Mouse (Mus musculus): Measurements from ENCODE around the gene Cmtm8. TPM values are rescaled to one million over a fixed set of nuclear protein-coding genes. Genes with fewer than 3 reads are reported as not detected.

Gene Cmtm8
- polyA plus RNA-seq, 1 experiment from 2014 or later, result 9.1 TPM

- Histone ChIP-seq H3K4me3 (replicated peaks) (no peak overlapping the region), H3K9ac (replicated peaks) (no peak overlapping the region), H3K27me3 (no peaks in the 10 kb centered on the region), H3K4me2 (replicated peaks) (no peak overlapping the region), H3K4me1 (replicated peaks) (peaks cover 13% of the 10 kb centered on the region; the same call in 1 of the 2 replicates), H3K9me3 (no peaks in the 10 kb centered on the region), H3K27ac (peak overlapping the region; percentile 35; the same call in 1 of the 2 replicates), H3K36me3 (peaks cover 9% of the 10 kb centered on the region; the same call in 1 of the 2 replicates)
- ATAC-seq, result no peak
- WGBS, result 73% methylated on average over 2 of the region's 2 CpGs
Observed at GRCm38 (mm10) chr9:114767507-114767906, 76.4 kb downstream of the Cmtm8 start.

GRCm38 (mm10) chr9:114767030-114767429, 76.9 kb downstream of the Cmtm8 start:
- Histone ChIP-seq H3K9me3 (no peaks in the 10 kb centered on the region), H3K4me3 (replicated peaks) (no peak overlapping the region), H3K4me2 (replicated peaks) (no peak overlapping the region), H3K36me3 (peaks cover 4% of the 10 kb centered on the region; the same call in 1 of the 2 replicates), H3K4me1 (replicated peaks) (peaks cover 13% of the 10 kb centered on the region; the same call in 1 of the 2 replicates), H3K27me3 (no peaks in the 10 kb centered on the region), H3K27ac (peak overlapping the region; percentile 35; the same call in 1 of the 2 replicates), H3K9ac (replicated peaks) (no peak overlapping the region)
- peak; percentile 79 for ATAC-seq
- WGBS, result 66% methylated on average over 13 of the region's 13 CpGs

GRCm38 (mm10) chr9:114763341-114763740, 80.6 kb downstream of the Cmtm8 start:
- H3K27ac ChIP-seq, result no peak overlapping the region
- no peaks in the 10 kb centered on the region for H3K9me3 ChIP-seq

GRCm38 (mm10) chr9:114761848-114762247, 82.1 kb downstream of the Cmtm8 start:
- Histone ChIP-seq H3K9me3 (no peaks in the 10 kb centered on the region), H3K4me1 (replicated peaks) (0 out of 2 replicates have a peak, but pooled peaks cover 1% of the 10 kb centered on the region), H3K27me3 (no peaks in the 10 kb centered on the region), H3K9ac (replicated peaks) (no peak overlapping the region), H3K27ac (no peak overlapping the region), H3K4me2 (replicated peaks) (no peak overlapping the region), H3K36me3 (peaks cover 6% of the 10 kb centered on the region; the same call in 1 of the 2 replicates), H3K4me3 (replicated peaks) (no peak overlapping the region)
- 73% methylated on average over 11 of the region's 11 CpGs for WGBS
- ATAC-seq, result no peak

More at GRCm38 (mm10) chr9:114763341-114763740, 80.6 kb downstream of the Cmtm8 start:
- no peak overlapping the region for H3K4me2 ChIP-seq (replicated peaks)
- no peaks in the 10 kb centered on the region for H3K27me3 ChIP-seq
- no peak overlapping the region for H3K9ac ChIP-seq (replicated peaks)
- WGBS, result 62% methylated on average over 13 of the region's 13 CpGs
- peaks cover 13% of the 10 kb centered on the region; the same call in 1 of the 2 replicates for H3K4me1 ChIP-seq (replicated peaks)
- H3K4me3 ChIP-seq (replicated peaks), result no peak overlapping the region
- no peak for ATAC-seq
- H3K36me3 ChIP-seq, result peaks cover 6% of the 10 kb centered on the region; the same call in 1 of the 2 replicates

GRCm38 (mm10) chr9:114760353-114760752, 83.6 kb downstream of the Cmtm8 start:
- Histone ChIP-seq H3K9ac (replicated peaks) (no peak overlapping the region), H3K27ac (no peak overlapping the region), H3K27me3 (no peaks in the 10 kb centered on the region), H3K4me2 (replicated peaks) (no peak overlapping the region), H3K9me3 (no peaks in the 10 kb centered on the region), H3K4me3 (replicated peaks) (no peak overlapping the region), H3K36me3 (peaks cover 2% of the 10 kb centered on the region; the same call in 1 of the 2 replicates), H3K4me1 (replicated peaks) (no peaks in the 10 kb centered on the region)
- no peak for ATAC-seq
- 89% methylated on average over 5 of the region's 5 CpGs for WGBS

- Histone ChIP-seq H3K27me3 (no peaks in the 10 kb centered on the region), H3K4me1 (replicated peaks) (no peaks in the 10 kb centered on the region), H3K27ac (no peak overlapping the region), H3K9me3 (no peaks in the 10 kb centered on the region), H3K4me3 (replicated peaks) (no peak overlapping the region), H3K4me2 (replicated peaks) (no peak overlapping the region), H3K9ac (replicated peaks) (no peak overlapping the region), H3K36me3 (peaks cover 2% of the 10 kb centered on the region; the same call in 1 of the 2 replicates)
- ATAC-seq, result no peak
- 77% methylated on average over 4 of the region's 4 CpGs for WGBS
Observed at GRCm38 (mm10) chr9:114759886-114760285, 84.1 kb downstream of the Cmtm8 start.

GRCm38 (mm10) chr9:114758801-114759200, 85.2 kb downstream of the Cmtm8 start:
- Histone ChIP-seq H3K4me2 (replicated peaks) (no peak overlapping the region), H3K4me3 (replicated peaks) (no peak overlapping the region), H3K4me1 (replicated peaks) (no peaks in the 10 kb centered on the region), H3K36me3 (peaks cover 2% of the 10 kb centered on the region; the same call in 1 of the 2 replicates), H3K9ac (replicated peaks) (no peak overlapping the region), H3K9me3 (no peaks in the 10 kb centered on the region), H3K27ac (no peak overlapping the region), H3K27me3 (no peaks in the 10 kb centered on the region)
- ATAC-seq, result no peak
- WGBS, result 92% methylated on average over 5 of the region's 5 CpGs

- Histone ChIP-seq H3K9me3 (no peaks in the 10 kb centered on the region), H3K36me3 (peaks cover 2% of the 10 kb centered on the region; the same call in 1 of the 2 replicates), H3K9ac (replicated peaks) (no peak overlapping the region), H3K4me1 (replicated peaks) (peaks cover 1% of the 10 kb centered on the region; the same call in 1 of the 2 replicates), H3K27me3 (no peaks in the 10 kb centered on the region), H3K4me3 (replicated peaks) (no peak overlapping the region), H3K4me2 (replicated peaks) (no peak overlapping the region), H3K27ac (no peak overlapping the region)
- ATAC-seq, result no peak
- 85% methylated on average over 7 of the region's 7 CpGs for whole genome bisulfite sequencing
Observed at GRCm38 (mm10) chr9:114758272-114758671, 85.7 kb downstream of the Cmtm8 start.

- WGBS, result 6% methylated on average over 36 of the region's 36 CpGs
- Histone ChIP-seq H3K4me3 (replicated peaks) (peak overlapping the region; percentile 47), H3K4me1 (replicated peaks) (peaks cover 14% of the 10 kb centered on the region), H3K27me3 (no peaks in the 10 kb centered on the region), H3K27ac (peak overlapping the region; percentile 61), H3K9me3 (no peaks in the 10 kb centered on the region), H3K9ac (replicated peaks) (peak overlapping the region; percentile 60), H3K4me2 (replicated peaks) (peak overlapping the region; percentile 76), H3K36me3 (peaks cover 9% of the 10 kb centered on the region)
- ATAC-seq, result peak; percentile 90
Observed at GRCm38 (mm10) chr9:114752863-114753484, 91.0 kb downstream of the Cmtm8 start.

- H3K9me3 ChIP-seq, result no peaks in the 10 kb centered on the region
- peak; percentile 13; the same call in 1 of the 2 replicates for ATAC-seq
- H3K27me3 ChIP-seq, result no peaks in the 10 kb centered on the region
- H3K9ac ChIP-seq (replicated peaks), result peak overlapping the region; percentile 60; the same call in 1 of the 2 replicates
- no peak overlapping the region for H3K4me3 ChIP-seq (replicated peaks)
- H3K36me3 ChIP-seq, result peaks cover 16% of the 10 kb centered on the region
- 73% methylated on average over 9 of the region's 9 CpGs for WGBS
- peak overlapping the region; percentile 76 for H3K4me2 ChIP-seq (replicated peaks)
- H3K27ac ChIP-seq, result no peak overlapping the region
- H3K4me1 ChIP-seq (replicated peaks), result peaks cover 14% of the 10 kb centered on the region
Observed at GRCm38 (mm10) chr9:114752311-114752710, 91.6 kb downstream of the Cmtm8 start.

- no peak for ATAC-seq
- 89% methylated on average over 3 of the region's 3 CpGs for WGBS
- Histone ChIP-seq H3K9ac (replicated peaks) (no peak overlapping the region), H3K27ac (no peak overlapping the region), H3K9me3 (no peaks in the 10 kb centered on the region), H3K4me2 (replicated peaks) (no peak overlapping the region), H3K4me1 (replicated peaks) (peaks cover 14% of the 10 kb centered on the region), H3K27me3 (no peaks in the 10 kb centered on the region), H3K4me3 (replicated peaks) (no peak overlapping the region), H3K36me3 (peaks cover 23% of the 10 kb centered on the region)
Observed at GRCm38 (mm10) chr9:114751582-114751981, 92.4 kb downstream of the Cmtm8 start.

- ATAC-seq, result no peak
- no peak overlapping the region for H3K9ac ChIP-seq (replicated peaks)
- no peaks in the 10 kb centered on the region for H3K9me3 ChIP-seq
- peaks cover 4% of the 10 kb centered on the region for H3K4me1 ChIP-seq (replicated peaks)
- WGBS, result 89% methylated on average over 12 of the region's 12 CpGs
- no peaks in the 10 kb centered on the region for H3K27me3 ChIP-seq
- H3K36me3 ChIP-seq, result peaks cover 28% of the 10 kb centered on the region
- no peak overlapping the region for H3K27ac ChIP-seq
- no peak overlapping the region for H3K4me2 ChIP-seq (replicated peaks)
- H3K4me3 ChIP-seq (replicated peaks), result no peak overlapping the region
Observed at GRCm38 (mm10) chr9:114747466-114747865, 96.5 kb downstream of the Cmtm8 start.

All from midbrain, embryonic 13.5 days (tissue).